Mouse (Mus musculus): ENCODE data around the gene Plekho2.
A peak's percentile ranks its signal among the peaks of the same experiment; 100 is the strongest.

Plekho2 gene

DNA sequence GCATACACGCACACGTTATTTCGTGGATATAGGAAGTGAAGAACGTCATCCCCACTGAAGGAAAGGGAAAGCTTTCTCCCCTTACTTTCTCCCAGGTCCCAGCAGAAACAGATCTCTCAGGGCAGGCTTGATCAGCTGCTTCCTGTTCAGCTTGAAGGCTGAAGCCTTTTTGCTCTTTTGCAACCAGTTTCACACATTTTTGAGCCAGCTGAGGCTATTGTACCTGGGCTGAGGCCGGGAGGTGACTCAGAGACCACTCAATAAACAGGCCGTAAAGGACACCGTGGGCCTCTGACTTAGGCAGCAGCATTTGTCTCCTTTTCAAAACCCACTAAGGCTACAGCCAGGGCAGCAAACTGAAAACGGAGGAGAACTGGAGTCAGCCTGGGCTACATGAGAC lies 46.9 kb downstream of the Plekho2 start:
- no peak for DNase-seq (ENCODE audit: low read depth, low spot score)

- DNase-seq (ENCODE audit: low read depth, low spot score): no peak
Observed at GRCm38 (mm10) chr9:65531283-65531682, 48.6 kb downstream of the Plekho2 start.

DNA sequence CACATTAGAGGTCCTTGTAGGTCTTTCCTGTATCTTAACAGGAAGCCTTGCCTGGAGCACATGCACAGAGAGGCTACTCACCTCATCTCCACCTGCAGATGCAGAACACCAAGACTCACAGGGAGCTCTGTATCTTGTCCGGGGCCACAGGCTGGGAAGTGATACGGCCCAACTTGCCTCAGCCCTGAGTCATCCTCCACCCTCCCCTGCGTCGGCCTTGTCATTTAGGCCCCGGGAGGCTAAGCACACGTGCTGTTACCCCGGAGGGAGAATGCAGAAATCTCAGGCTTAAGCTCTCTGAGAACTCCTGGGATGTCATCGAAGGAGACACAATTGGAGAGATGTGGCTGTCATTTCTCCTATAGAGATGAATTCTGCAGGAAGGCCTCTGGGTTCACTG lies 50.2 kb downstream of the Plekho2 start:
- DNase-seq (ENCODE audit: low read depth, low spot score): no peak

DNA sequence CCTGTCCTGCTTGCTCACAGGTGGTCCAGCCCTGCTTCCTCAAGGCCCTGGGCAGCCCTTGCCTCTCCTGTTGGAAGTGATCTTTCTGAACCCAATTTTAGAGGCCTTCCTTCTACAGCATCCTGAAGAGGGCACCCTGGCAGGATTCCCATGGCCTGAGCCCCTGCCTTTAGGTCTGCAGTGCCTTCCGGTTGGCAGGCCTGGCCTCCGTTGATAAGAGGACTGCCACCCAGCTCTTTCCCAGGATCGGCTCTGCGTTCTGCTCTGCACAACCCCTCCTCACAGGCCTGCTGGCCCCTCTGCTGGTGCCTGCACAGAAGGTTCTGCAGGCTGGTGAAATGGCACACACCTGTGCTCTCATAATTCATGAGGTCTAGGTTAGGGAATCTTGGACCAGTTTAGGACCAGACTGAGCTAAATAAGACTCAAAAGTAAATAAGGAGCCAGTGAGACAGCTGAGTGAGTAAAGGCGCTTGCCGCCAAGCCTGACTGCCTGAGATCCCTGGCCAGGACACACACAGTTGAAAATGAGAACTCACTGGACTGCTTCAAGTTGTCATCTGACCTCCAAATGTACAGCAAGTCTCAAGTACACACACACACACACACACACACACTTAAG lies 51.3 kb downstream of the Plekho2 start:
- DNase-seq (ENCODE audit: low read depth, low spot score): no peak

DNA sequence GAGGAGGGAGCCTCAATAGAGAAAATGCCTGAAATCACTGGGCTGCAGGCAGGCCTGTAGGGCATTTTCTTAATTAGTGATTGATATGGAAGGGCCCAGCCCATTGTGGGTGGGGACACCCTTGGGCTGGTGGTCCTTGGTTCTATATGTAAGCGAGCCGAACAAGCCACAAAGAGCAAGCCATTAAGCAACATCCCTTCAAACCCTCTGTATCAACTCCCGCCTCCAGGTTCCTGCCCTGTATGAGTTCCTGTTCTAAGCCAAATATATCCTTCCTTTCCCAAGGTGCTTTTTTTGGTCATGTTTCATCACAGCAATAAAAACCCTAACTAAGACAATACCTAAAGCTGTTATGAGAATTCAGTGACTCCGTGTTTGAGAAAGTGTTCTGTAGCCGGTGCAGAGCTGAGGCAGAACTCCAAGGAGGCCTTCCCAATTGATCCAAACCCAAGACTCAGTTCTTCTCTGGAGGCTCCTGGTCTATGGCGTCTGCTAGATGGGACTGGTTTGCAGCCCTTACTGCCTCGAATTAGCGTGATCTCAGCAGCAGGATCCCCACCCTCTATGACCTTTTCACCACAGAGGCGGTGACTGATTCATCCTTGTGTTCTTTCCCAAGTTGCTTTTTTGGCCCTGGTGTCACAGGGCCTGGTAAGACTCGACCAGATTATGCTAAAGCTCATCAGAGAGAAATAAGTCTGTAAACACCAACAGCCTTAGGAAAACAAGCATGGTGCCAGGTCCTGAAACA lies 54.2 kb downstream of the Plekho2 start:
- no peak for DNase-seq (ENCODE audit: low read depth, low spot score)

GRCm38 (mm10) chr9:65523611-65524364 lies 56.1 kb downstream of the Plekho2 start:
- peak; percentile 83 for DNase-seq (ENCODE audit: low read depth, low spot score)

- no peak for DNase-seq (ENCODE audit: low read depth, low spot score)
Observed at GRCm38 (mm10) chr9:65520505-65520876, 59.3 kb downstream of the Plekho2 start.

GRCm38 (mm10) chr9:65519807-65520504 lies 59.9 kb downstream of the Plekho2 start, which contains the start of gene Ankdd1a:
Ankdd1a (minus strand) TSS chr9:65520193.
- DNase-seq (ENCODE audit: low read depth, low spot score): no peak

- DNase-seq (ENCODE audit: low read depth, low spot score): no peak
Observed at GRCm38 (mm10) chr9:65514851-65515261, 65.0 kb downstream of the Plekho2 start.

DNA sequence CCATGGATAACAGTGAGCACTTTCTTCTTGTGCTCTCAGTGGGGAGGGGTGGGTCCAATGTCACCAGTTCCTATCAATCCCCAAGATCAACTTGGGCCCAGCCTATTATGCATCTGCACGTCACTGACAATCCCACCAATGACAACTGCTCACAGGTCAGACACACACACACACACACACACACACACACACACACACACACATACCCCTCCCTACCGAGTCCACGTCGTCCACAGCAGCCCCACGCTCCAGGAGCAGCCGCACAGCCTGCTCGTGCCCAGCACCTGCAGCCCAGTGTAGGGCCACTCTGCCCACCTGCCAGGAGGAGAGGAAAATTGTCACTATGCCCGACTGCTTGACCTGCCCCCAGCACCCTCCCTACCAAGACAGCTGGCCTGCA lies 65.4 kb downstream of the Plekho2 start:
- DNase-seq (ENCODE audit: low read depth, low spot score): no peak

DNA sequence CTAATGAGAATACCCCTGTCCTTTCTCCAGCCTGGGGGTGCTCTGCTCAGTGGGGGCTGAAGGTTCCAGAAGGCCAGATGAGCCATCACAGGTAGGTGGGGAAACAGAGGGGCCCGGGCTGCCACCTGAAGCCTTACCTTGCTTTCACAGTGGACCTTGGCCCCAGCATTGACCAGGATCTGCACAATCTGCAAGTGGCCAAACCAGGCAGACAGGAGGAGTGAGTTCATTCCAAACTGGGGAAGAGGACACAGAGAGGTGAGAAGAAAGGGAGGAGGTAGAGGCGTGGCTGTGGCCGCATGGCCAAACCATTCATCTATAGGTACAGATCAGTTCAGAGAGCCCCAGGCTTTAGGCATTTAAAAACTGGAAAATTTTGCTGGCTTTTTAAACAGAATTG lies 67.3 kb downstream of the Plekho2 start:
- no peak for DNase-seq (ENCODE audit: low read depth, low spot score)

DNA sequence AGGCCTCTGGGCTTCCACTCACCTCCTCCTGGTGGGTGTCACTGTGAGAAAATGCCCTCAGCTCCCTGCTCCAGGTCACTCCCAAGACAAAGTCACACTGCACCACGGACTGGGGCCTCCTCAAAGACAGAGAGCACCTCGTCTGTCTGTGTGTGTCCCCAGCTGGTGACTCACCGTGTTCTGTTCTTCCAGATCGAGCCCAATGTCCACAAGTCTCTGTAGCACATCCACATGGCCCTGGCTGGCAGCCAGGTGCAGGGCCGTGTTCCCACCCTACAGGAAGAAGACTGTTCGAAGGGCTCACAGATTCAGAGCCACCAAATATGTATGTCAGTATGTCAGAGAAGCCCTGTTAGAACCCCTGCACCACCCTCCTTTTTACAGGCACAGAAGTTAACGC lies 71.4 kb downstream of the Plekho2 start:
- no peak for DNase-seq (ENCODE audit: low read depth, low spot score)

GRCm38 (mm10) chr9:65502721-65503505 lies 76.9 kb downstream of the Plekho2 start:
- DNase-seq (ENCODE audit: low read depth, low spot score): no peak
